Mouse (Mus musculus) stomach, embryonic 16.5 days (tissue): ENCODE measurements at regions not wholly inside any gene's neighbourhood (a gene's known extent, or its start where the extent isn't known, plus 50 kb on each side); places are given as distances from the start of the nearest gene placed in this dataset.

Source experiments
- ATAC-seq: fragments of 200-750 bp; cut with Nextera tagmentation; 2 replicates; pipeline ENCODE4 v1.8.0; 2017; ENCODE audit warnings: moderate number of reproducible peaks, moderate TSS enrichment; ENCODE audit not compliant: insufficient read depth, low FRiP score
- H3K27ac ChIP-seq: fragments of 300-500 bp; sonication (generic); 2 replicates; pipeline ENCODE4 v1.5.1; 2014; ENCODE audit warnings: low read length
- H3K27me3 ChIP-seq: fragments of 300-500 bp; sonication (generic); 2 replicates; pipeline ENCODE4 v1.6.1; 2014; ENCODE audit warnings: low read length, control low read depth, mixed read lengths; ENCODE audit not compliant: control insufficient read depth, insufficient read depth
- H3K36me3 ChIP-seq: fragments of 300-500 bp; sonication (generic); 2 replicates; pipeline ENCODE4 v1.6.1; 2014; ENCODE audit warnings: low read length; ENCODE audit not compliant: control insufficient read depth, insufficient read depth
- H3K4me1 ChIP-seq: fragments of 300-500 bp; sonication (generic); 2 replicates; pipeline ENCODE4 v1.6.1; 2014; ENCODE audit warnings: low read length, control low read depth, mixed read lengths; ENCODE audit not compliant: control insufficient read depth, insufficient read depth
- H3K4me2 ChIP-seq: fragments of 300-500 bp; sonication (generic); 2 replicates; pipeline ENCODE4 v1.6.1; 2014; ENCODE audit warnings: low read depth, low read length, mixed read lengths
- H3K4me3 ChIP-seq: fragments of 300-500 bp; sonication (generic); replicated peaks from 2 replicates; pipeline ENCODE4 v1.5.1; 2014; ENCODE audit warnings: mild to moderate bottlenecking, low read length
- H3K9ac ChIP-seq: fragments of 300-500 bp; sonication (generic); 2 replicates; pipeline ENCODE4 v1.6.1; 2014; ENCODE audit warnings: low read length
- H3K9me3 ChIP-seq: fragments of 300-500 bp; sonication (generic); replicated peaks from 2 replicates; pipeline ENCODE4 v1.6.1; 2016; ENCODE audit warnings: low read length, control low read depth; ENCODE audit not compliant: control insufficient read depth
- WGBS: fragments of 180-500 bp; shearing (Covaris S2); extraction: QIAGEN DNeasy Blood & Tissue Kit; methylation state at CpG from one replicate; pipeline ENCODE4 v1.1.7; 2014; 5-methylcytosine and 5-hydroxymethylcytosine counted together

GRCm38 (mm10) chr1:119322279-119322995 lies 99.6 kb downstream of the Inhbb start:
- WGBS: 77% methylated on average over 10 of the region's 10 CpGs
- no peaks in the 10 kb centered on the region for H3K4me1 ChIP-seq
- H3K4me3 ChIP-seq: no peak overlapping the region
- no peaks in the 10 kb centered on the region for H3K27me3 ChIP-seq
- H3K9ac ChIP-seq: no peak overlapping the region
- ATAC-seq: no peak
- H3K4me2 ChIP-seq: no peak overlapping the region
- peak overlapping the region; percentile 2; the same call in 1 of the 2 replicates for H3K27ac ChIP-seq
- no peaks in the 10 kb centered on the region for H3K9me3 ChIP-seq
- H3K36me3 ChIP-seq: no peaks in the 10 kb centered on the region

GRCm38 (mm10) chr1:119321799-119322198 lies 100.2 kb downstream of the Inhbb start:
- Histone ChIP-seq H3K27me3 (no peaks in the 10 kb centered on the region), H3K4me3 (no peak overlapping the region), H3K9ac (no peak overlapping the region), H3K27ac (peak overlapping the region; percentile 7), H3K9me3 (no peaks in the 10 kb centered on the region), H3K36me3 (no peaks in the 10 kb centered on the region), H3K4me2 (no peak overlapping the region), H3K4me1 (no peaks in the 10 kb centered on the region)
- 61% methylated on average over 8 of the region's 8 CpGs for WGBS
- ATAC-seq: no peak; the same call in 1 of the 2 replicates

- ATAC-seq: no peak
- WGBS: 83% methylated on average over 4 of the region's 4 CpGs
These were observed 105.0 kb downstream of the Inhbb start for GRCm38 (mm10) chr1:119317006-119317405.

GRCm38 (mm10) chr1:119308719-119309365 lies 113.2 kb downstream of the Inhbb start:
- no peak for ATAC-seq
- WGBS: 57% methylated on average over 9 of the region's 9 CpGs
- H3K4me3 ChIP-seq: no peak overlapping the region

More at GRCm38 (mm10) chr1:119317006-119317405, 105.0 kb downstream of the Inhbb start:
- no peak overlapping the region for H3K9ac ChIP-seq
- no peaks in the 10 kb centered on the region for H3K9me3 ChIP-seq
- no peak overlapping the region for H3K4me3 ChIP-seq
- no peaks in the 10 kb centered on the region for H3K27me3 ChIP-seq
- no peak overlapping the region for H3K27ac ChIP-seq
- H3K36me3 ChIP-seq: no peaks in the 10 kb centered on the region
- no peaks in the 10 kb centered on the region for H3K4me1 ChIP-seq
- H3K4me2 ChIP-seq: no peak overlapping the region

GRCm38 (mm10) chr1:119305315-119305976 lies 116.6 kb downstream of the Inhbb start:
- Histone ChIP-seq H3K27ac (peak overlapping the region; percentile 75), H3K4me3 (no peak overlapping the region), H3K9me3 (no peaks in the 10 kb centered on the region), H3K9ac (no peak overlapping the region), H3K27me3 (no peaks in the 10 kb centered on the region), H3K36me3 (no peaks in the 10 kb centered on the region), H3K4me1 (peaks cover 16% of the 10 kb centered on the region), H3K4me2 (no peak overlapping the region)
- WGBS: 21% methylated on average over 13 of the region's 13 CpGs
- ATAC-seq: peak; percentile 91

More at GRCm38 (mm10) chr1:119308719-119309365, 113.2 kb downstream of the Inhbb start:
- no peaks in the 10 kb centered on the region for H3K9me3 ChIP-seq
- H3K27ac ChIP-seq: peak overlapping the region; percentile 37
- H3K4me1 ChIP-seq: peaks cover 16% of the 10 kb centered on the region
- no peaks in the 10 kb centered on the region for H3K27me3 ChIP-seq
- no peak overlapping the region for H3K9ac ChIP-seq
- H3K4me2 ChIP-seq: no peak overlapping the region
- no peaks in the 10 kb centered on the region for H3K36me3 ChIP-seq

- no peak overlapping the region for H3K4me2 ChIP-seq
- no peak overlapping the region for H3K4me3 ChIP-seq
- no peak for ATAC-seq
- no peaks in the 10 kb centered on the region for H3K27me3 ChIP-seq
- peaks cover 16% of the 10 kb centered on the region for H3K4me1 ChIP-seq
- H3K9ac ChIP-seq: no peak overlapping the region
- no peaks in the 10 kb centered on the region for H3K9me3 ChIP-seq
- no peaks in the 10 kb centered on the region for H3K36me3 ChIP-seq
- H3K27ac ChIP-seq: no peak overlapping the region
- 29% methylated on average over 9 of the region's 9 CpGs for WGBS
These were observed 117.5 kb downstream of the Inhbb start for GRCm38 (mm10) chr1:119304470-119304980.

GRCm38 (mm10) chr1:119302349-119302995 lies 119.6 kb downstream of the Inhbb start:
- WGBS: 42% methylated on average over 7 of the region's 7 CpGs
- Histone ChIP-seq H3K4me1 (peaks cover 12% of the 10 kb centered on the region), H3K4me3 (no peak overlapping the region), H3K27me3 (no peaks in the 10 kb centered on the region), H3K4me2 (no peak overlapping the region), H3K36me3 (no peaks in the 10 kb centered on the region), H3K9me3 (no peaks in the 10 kb centered on the region), H3K27ac (peak overlapping the region; percentile 39; the same call in 1 of the 2 replicates), H3K9ac (no peak overlapping the region)
- peak; percentile 58 for ATAC-seq

GRCm38 (mm10) chr1:119301931-119302330 lies 120.1 kb downstream of the Inhbb start:
- H3K36me3 ChIP-seq: no peaks in the 10 kb centered on the region
- H3K4me2 ChIP-seq: no peak overlapping the region
- WGBS: 85% methylated on average over 7 of the region's 7 CpGs
- H3K4me1 ChIP-seq: peaks cover 12% of the 10 kb centered on the region
- H3K4me3 ChIP-seq: no peak overlapping the region
- no peak overlapping the region for H3K9ac ChIP-seq
- ATAC-seq: no peak
- H3K9me3 ChIP-seq: no peaks in the 10 kb centered on the region
- no peak overlapping the region for H3K27ac ChIP-seq
- no peaks in the 10 kb centered on the region for H3K27me3 ChIP-seq
